Mouse (Mus musculus) Patski (cell line): ENCODE measurements around the gene Rassf1. TPM values are rescaled to one million over a fixed set of nuclear protein-coding genes. Genes with fewer than 3 reads are reported as not detected.
A peak's percentile ranks its signal among the peaks of the same experiment; 100 is the strongest.

Experiments used
- ATAC-seq: fragments of 100-300 bp; one replicate; pipeline ENCODE4 v1.8.0; 2021
- CTCF ChIA-PET: fragments of 350-600 bp; sonication (Branson Sonifier 250); formaldehyde crosslinking; loops from one replicate; lab custom pipeline; 2022; ENCODE audit warnings: inconsistent platforms; lab: Charles Lee
- POLR2A ChIA-PET: fragments of 350-600 bp; sonication (Branson Sonifier 250); formaldehyde crosslinking; loops from one replicate; lab custom pipeline; 2022; ENCODE audit warnings: antibody characterized with exemption, inconsistent platforms; lab: Charles Lee
- DNase-seq: peaks from one replicate; pipeline ENCODE4 v3.0.0-alpha.2; 2011; ENCODE audit warnings: low read depth, low spot score
- H3K27me3 ChIP-seq: fragments of 371-371 bp; one replicate; pipeline ENCODE4 v1.5.1; 2021
- CTCF ChIP-seq: fragments of 100-300 bp; IDR thresholded peaks from one replicate; pipeline ENCODE4 v1.5.1; 2021
- in situ Hi-C: fragments of 300-500 bp; cut with MboI; formaldehyde crosslinking; loops from 3 replicates; pipeline ENCODE4 v1.11.1; 2018; ENCODE audit warnings: low pct_unique_long_range_greater_than_20kb, mixed read lengths
- polyA plus RNA-seq: library from polyadenylated mRNA; unstranded; gene quantifications from one replicate; pipeline ENCODE4 v1.2.3, GENCODE M21; 2021

The Rassf1 gene
- polyA plus RNA-seq, 1 experiment from 2014 or later = 51.8 TPM

DNA sequence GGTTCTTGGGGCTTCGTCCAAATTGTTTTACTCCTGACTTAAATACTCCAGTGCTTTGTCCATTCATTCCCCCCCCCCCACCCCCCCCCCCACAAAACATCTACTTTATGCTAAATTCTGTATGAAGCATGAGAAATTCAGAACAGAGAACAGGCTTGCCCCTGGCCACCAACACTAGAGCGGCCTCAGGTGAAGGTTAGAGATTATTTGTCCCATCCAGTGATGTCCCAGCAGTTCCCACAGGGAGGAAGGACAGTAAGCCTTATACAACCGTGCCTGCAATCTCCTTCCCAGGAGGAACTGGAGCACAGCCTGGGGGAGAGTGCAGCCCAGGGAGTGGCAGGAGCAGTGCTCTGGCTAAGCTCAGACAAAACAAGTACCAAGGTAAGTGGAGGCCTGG lies 27.2 kb downstream of the Rassf1 start, which contains the start of gene Naa80:
Gene Naa80, plus strand, starts transcription at position 301 of the 400 bp plus-strand sequence.
- DNase-seq (no peak), ATAC-seq (no peak)
- in situ Hi-C loops = no loop called here

DNA sequence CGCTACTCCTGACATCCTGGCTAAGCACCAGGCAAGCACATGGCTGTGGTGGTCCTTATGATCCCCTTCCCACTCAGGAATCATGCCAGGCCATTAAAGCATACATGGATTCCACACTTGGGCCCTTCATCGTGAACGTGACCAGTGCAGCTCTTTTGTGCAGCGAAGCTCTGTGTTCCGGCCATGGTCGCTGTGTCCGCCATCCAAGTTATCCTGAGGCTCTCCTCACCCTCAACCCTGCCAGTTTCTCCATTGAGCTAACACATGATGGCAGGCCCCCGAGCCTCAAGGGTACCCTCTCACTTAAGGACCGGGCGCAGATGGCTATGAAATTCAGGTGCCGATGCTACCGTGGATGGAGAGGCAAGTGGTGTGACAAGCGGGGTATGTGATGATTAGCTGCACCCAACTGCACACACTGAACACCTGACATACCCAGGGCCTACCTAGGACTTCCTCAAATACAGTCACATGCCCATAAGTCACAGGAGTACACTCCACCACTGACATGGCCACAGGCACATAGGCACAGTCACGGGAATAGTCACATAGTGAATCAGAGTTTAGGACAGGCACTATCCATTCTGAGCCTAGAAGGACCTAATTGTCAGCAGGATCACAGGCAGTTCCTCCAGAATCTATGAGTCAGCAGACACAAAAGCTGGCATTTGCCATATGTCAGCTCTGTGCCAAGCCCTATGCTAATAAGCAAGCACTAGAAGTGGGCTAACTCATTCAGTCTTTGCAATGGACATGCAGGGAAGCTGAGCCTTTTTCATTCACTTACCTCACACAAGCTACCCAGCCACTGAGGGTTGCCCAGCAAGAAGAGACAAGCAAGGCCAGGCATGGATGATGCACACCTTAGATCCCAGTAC lies 27.9 kb downstream of the Rassf1 start:
- ATAC-seq = peak; percentile 40
- CTCF ChIA-PET = interaction anchor here (1.2 to 2.9 kb wide), 5 partner anchors 9 to 65 kb away, joined by 3 to 19 read pairs (median 9); partner anchors contain the start of gene Hyal2
- POLR2A ChIA-PET = interaction anchor here (0.5 to 3.2 kb wide), 4 partner anchors 8 to 295 kb away, joined by 3 to 9 read pairs (median 4); partner anchors contain the start of genes Ifrd2 and Tusc2
- in situ Hi-C loops = no loop called here
- no peak for DNase-seq
- H3K27me3 ChIP-seq = no peaks in the 10 kb centered on the region
- no peak for TF ChIP-seq CTCF

More for the DNA sequence above, 27.2 kb downstream of the Rassf1 start, which contains the start of gene Naa80:
- CTCF ChIA-PET = interaction anchor here (2.8 to 2.9 kb wide), 2 partner anchors 9 to 13 kb away, joined by 9 to 19 read pairs; partner anchors contain the start of gene Hyal2
- TF ChIP-seq CTCF = no peak
- POLR2A ChIA-PET = interaction anchor here (1.2 kb wide), 1 partner anchor 9 kb away, joined by 4 read pairs; the partner anchor contains the start of gene Ifrd2
- H3K27me3 ChIP-seq = no peaks in the 10 kb centered on the region

DNA sequence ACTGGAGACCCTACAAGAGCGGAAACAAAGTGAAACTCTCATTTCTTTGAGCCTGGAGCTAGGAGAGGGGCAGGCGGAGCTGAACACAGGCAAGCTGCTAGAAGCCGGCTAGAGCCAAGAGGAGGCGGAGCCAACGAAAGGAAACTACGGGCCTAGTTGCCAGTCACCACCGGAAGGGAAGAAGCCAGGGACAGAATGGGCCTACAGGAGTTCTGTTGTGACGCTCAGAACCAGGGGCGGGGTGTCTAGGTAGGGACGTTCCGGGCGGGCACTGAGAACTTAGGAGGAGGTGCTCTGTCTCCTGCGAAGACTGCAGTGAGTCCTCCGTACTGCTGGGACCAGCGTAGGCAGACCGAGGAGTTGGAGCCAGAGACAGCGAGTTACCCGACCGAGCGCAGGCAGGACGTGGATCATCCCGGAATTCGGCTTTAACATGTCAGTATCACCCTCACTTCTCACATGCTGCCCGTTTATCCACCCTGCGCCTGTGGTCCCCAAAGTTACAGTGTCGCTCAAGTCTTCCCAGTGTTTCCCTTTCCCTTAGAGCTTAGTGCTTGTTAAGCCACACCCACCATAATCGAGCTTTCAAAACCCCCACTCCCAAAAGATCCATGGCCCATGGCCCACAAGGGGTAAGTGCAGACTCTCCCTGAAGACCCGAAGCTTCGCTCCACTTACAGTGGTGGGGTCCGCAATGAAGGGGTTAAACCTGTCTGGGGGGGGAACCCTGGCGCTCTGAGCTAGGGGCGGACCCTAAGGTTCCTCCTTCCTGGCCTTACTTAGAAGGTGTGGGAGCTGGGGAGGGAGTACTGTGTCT lies 29.4 kb downstream of the Rassf1 start, which contains the start of gene Hyal3:
Gene Hyal3, plus strand, starts transcription at position 318 of the 817 bp plus-strand sequence.
- peak; percentile 69 for ATAC-seq
- TF ChIP-seq CTCF = no peak

DNA sequence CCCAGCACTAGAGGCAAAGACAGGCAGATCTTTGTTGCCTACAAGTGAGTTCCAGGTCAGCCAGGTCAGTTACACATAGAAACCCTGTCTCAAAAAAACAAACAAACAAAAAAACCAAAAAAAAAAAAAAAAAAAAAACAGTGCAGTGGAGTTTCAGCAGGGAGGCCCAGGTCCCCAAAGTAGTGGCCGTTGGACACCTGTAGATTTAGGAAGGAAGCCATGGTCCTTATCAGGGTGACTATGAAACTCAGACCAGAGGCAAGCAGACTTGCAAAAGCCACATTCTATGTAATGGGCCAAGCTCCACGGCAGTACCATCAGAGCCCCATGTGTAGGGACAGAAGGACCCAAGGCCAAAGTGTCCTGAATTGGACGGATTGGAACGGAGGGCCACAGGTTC lies 30.2 kb downstream of the Rassf1 start:
- no peak for DNase-seq
- ChIA-PET CTCF (interaction anchor here (1.0 kb wide), 1 partner anchor 44 kb away, joined by 3 read pairs; no protein-coding TSS in a partner anchor), POLR2A (interaction anchor here (0.5 to 3.2 kb wide), 3 partner anchors 12 to 27 kb away, joined by 3 to 9 read pairs (median 8); partner anchors contain the start of gene Tusc2)
- in situ Hi-C loops = no loop called here
- no peak for TF ChIP-seq CTCF
- ATAC-seq = no peak
- no peaks in the 10 kb centered on the region for H3K27me3 ChIP-seq

More for the DNA sequence above, 29.4 kb downstream of the Rassf1 start, which contains the start of gene Hyal3:
- H3K27me3 ChIP-seq = no peaks in the 10 kb centered on the region
- in situ Hi-C loops = no loop called here
- DNase-seq = no peak
- POLR2A ChIA-PET = interaction anchor here (0.5 to 3.2 kb wide), 4 partner anchors 11 to 28 kb away, joined by 3 to 9 read pairs (median 6); partner anchors contain the start of gene Tusc2
- CTCF ChIA-PET = interaction anchor here (1.0 to 2.9 kb wide), 6 partner anchors 11 to 64 kb away, joined by 3 to 19 read pairs (median 7); partner anchors contain the start of gene Hyal2

DNA sequence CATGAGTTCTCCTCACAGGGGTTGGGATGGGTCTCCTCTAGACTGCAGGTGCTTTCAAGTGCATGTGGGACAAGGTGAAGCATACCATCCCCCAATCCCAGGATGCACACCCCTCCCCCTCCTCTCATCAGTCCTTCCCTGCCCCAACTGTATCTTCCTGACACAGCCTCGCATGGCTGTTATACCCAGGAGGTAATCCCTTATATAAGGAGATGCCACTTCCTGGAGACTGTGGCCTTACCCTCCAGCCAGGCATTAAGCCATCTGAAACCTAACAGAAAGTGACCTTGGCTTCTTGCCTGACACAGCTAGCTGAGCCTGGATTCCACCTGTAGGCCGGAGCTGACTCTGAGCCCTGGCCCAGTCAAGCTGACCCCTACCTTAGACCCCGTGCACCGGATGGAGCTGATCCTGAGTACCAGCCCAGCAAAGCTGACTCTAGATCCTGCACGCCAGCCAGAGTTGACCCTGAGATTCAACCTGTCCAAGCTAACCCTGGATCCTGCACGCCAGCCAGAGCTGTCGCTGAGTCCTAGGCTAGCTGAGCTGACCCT lies 31.2 kb downstream of the Rassf1 start:
- TF ChIP-seq CTCF = no peak
- ChIA-PET CTCF (no interaction called here), POLR2A (interaction anchor here (1.1 to 3.2 kb wide), 2 partner anchors 17 to 20 kb away, joined by 3 to 9 read pairs; partner anchors contain the start of gene Tusc2)
- no peak for ATAC-seq
- in situ Hi-C loops = no loop called here
- no peak for DNase-seq
- H3K27me3 ChIP-seq = no peaks in the 10 kb centered on the region

DNA sequence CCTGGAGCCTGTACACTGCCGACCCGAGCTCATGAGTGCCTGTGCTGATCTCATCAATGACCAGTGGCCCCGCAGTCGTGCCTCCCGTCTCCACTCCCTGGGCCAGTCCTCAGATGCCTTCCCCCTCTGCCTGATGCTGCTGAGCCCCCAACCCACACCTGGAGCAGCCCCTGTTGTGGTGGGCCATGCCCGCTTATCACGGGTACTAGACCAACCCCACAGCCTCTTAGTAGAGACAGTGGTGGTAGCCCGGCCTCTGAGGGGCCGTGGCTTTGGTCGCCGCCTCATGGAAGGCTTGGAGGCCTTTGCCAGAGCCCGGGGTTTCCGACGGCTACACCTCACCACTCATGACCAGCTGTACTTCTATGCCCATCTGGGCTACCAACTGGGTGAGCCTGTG lies 31.8 kb downstream of the Rassf1 start:
- H3K27me3 ChIP-seq = no peaks in the 10 kb centered on the region
- ATAC-seq = no peak
- DNase-seq = no peak
- POLR2A ChIA-PET = no interaction called here
- no peak for TF ChIP-seq CTCF
- CTCF ChIA-PET = no interaction called here
- in situ Hi-C loops = no loop called here

DNA sequence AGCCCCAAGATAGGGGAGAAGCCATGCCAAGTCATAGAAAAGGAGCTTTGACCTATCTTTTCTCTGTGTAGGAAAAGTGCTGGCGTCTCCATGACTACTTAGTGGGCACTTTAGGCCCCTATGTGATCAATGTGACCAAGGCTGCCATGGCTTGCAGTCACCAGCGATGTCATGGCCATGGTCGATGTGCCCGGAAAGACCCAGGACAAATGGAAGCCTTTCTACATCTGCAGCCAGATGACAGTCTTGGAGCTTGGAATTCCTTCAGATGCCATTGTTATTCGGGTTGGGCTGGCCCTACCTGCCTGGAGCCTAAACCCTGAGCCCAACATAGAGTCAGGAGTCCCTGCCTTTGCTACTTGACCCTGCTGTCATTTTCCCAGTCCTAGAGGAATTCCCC lies 35.1 kb downstream of the Rassf1 start:
- CTCF ChIA-PET = interaction anchor here (1.5 to 1.6 kb wide), 2 partner anchors 17 to 21 kb away, joined by 3 to 5 read pairs; no protein-coding TSS in a partner anchor
- ATAC-seq (no peak), DNase-seq (no peak)
- TF ChIP-seq CTCF = no peak
- H3K27me3 ChIP-seq = no peaks in the 10 kb centered on the region
- POLR2A ChIA-PET = interaction anchor here (1.5 kb wide), 1 partner anchor 32 kb away, joined by 3 read pairs; no protein-coding TSS in a partner anchor
- in situ Hi-C loops = no loop called here

DNA sequence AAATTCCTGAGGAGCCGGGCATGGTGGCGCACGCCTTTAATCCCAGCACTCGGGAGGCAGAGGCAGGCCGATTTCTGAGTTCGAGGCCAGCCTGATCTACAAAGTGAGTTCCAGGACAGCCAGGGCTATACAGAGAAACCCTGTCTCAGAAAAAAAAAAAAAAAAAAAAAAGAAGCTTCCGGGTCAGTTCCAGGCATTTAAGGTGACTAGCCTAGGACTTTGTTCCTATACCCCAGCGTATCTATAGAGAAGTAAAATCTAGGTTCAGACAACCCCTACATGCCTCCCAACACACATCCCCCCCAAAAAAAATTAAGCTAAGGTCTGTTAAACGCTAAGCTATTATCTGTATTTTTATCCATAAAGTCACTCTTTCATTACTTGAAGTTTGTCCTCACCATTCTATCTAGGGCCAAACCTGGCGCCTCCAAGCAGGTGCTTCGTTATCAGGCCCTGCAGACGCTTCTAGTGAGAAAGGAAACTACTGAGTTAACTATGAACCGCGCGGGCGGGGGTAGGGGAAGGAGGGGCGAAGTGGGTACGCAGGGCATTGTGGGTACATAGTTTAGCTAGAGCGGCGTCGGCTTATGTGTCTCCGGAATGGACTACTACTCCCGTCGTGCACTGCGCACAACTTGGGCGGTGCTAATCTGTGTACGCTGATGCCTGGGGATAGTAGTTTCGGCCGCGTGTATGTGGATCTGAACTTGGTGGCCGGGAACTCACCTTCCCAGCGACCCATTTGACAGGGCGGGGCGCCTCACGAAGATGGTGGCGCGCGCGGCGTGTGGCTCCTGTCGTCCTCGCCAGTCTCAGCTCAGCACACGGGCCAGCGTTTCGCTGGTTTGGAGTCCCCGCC lies 35.8 kb downstream of the Rassf1 start, which contains the start of gene Ifrd2:
Gene Ifrd2, plus strand, starts transcription at position 669 of the 859 bp plus-strand sequence.
- peak; percentile 85 for DNase-seq
- ChIA-PET POLR2A (interaction anchor here (0.9 to 1.5 kb wide), 3 partner anchors 8 to 33 kb away, joined by 3 to 5 read pairs (median 4); partner anchors contain the start of gene Naa80), CTCF (interaction anchor here (1.0 to 1.6 kb wide), 2 partner anchors 18 to 26 kb away, joined by 4 to 5 read pairs; no protein-coding TSS in a partner anchor)
- TF ChIP-seq CTCF = no peak
- ATAC-seq = peak; percentile 97
- no peaks in the 10 kb centered on the region for H3K27me3 ChIP-seq
- in situ Hi-C loops = no loop called here
